Mouse (Mus musculus): Measurements from ENCODE around the gene Dhx32. TPM values are rescaled to one million over a fixed set of nuclear protein-coding genes. Genes with fewer than 3 reads are reported as not detected.

Dhx32 gene
- polyA plus RNA-seq, 1 experiment: 29.8 TPM

GRCm38 (mm10) chr7:133805614-133806175, 23.2 kb upstream of the Dhx32 start:
- 47% methylated on average over 7 of the region's 7 CpGs for WGBS
- Histone ChIP-seq H3K4me3 (ENCODE audit: low read depth, low read length) (no peak overlapping the region), H3K4me1 (ENCODE audit: control insufficient read depth, insufficient read depth, insufficient read length, low read length) (no peaks in the 10 kb centered on the region), H3K36me3 (ENCODE audit: control insufficient read depth, insufficient read depth, low read length) (no peaks in the 10 kb centered on the region), H3K27me3 (ENCODE audit: control insufficient read depth, insufficient read depth, low read length) (no peaks in the 10 kb centered on the region), H3K27ac (ENCODE audit: insufficient read depth, low read depth, low read length) (no peak overlapping the region)
- TF ChIP-seq POLR2A (IDR thresholded peaks at IDR 0.05; ENCODE audit: low read depth, low read length): no peak
- TF ChIP-seq CTCF (IDR thresholded peaks at IDR 0.05; ENCODE audit: extremely low read depth, insufficient read length, insufficient replicate concordance, low read depth, low read length): peak; percentile 72; the same call in 1 of the 2 replicates

- no peak overlapping the region for H3K27ac ChIP-seq (ENCODE audit: insufficient read depth, low read depth, low read length)
- H3K36me3 ChIP-seq (ENCODE audit: control insufficient read depth, insufficient read depth, low read length): no peaks in the 10 kb centered on the region
- 10% methylated on average over 6 of the region's 6 CpGs for WGBS
- TF ChIP-seq CTCF (IDR thresholded peaks at IDR 0.05; ENCODE audit: extremely low read depth, insufficient read length, insufficient replicate concordance, low read depth, low read length) (no peak), POLR2A (IDR thresholded peaks at IDR 0.05; ENCODE audit: low read depth, low read length) (no peak)
- H3K4me1 ChIP-seq (ENCODE audit: control insufficient read depth, insufficient read depth, insufficient read length, low read length): no peaks in the 10 kb centered on the region
- no peak overlapping the region for H3K4me3 ChIP-seq (ENCODE audit: low read depth, low read length)
- no peaks in the 10 kb centered on the region for H3K27me3 ChIP-seq (ENCODE audit: control insufficient read depth, insufficient read depth, low read length)
Observed at GRCm38 (mm10) chr7:133801823-133802222, 19.3 kb upstream of the Dhx32 start.

GRCm38 (mm10) chr7:133799928-133800327, 17.4 kb upstream of the Dhx32 start:
- 77% methylated on average over 5 of the region's 5 CpGs for WGBS
- H3K27me3 ChIP-seq (ENCODE audit: control insufficient read depth, insufficient read depth, low read length): no peaks in the 10 kb centered on the region
- no peaks in the 10 kb centered on the region for H3K36me3 ChIP-seq (ENCODE audit: control insufficient read depth, insufficient read depth, low read length)
- H3K4me3 ChIP-seq (ENCODE audit: low read depth, low read length): no peak overlapping the region
- TF ChIP-seq CTCF (IDR thresholded peaks at IDR 0.05; ENCODE audit: extremely low read depth, insufficient read length, insufficient replicate concordance, low read depth, low read length) (no peak), POLR2A (IDR thresholded peaks at IDR 0.05; ENCODE audit: low read depth, low read length) (no peak)
- H3K4me1 ChIP-seq (ENCODE audit: control insufficient read depth, insufficient read depth, insufficient read length, low read length): no peaks in the 10 kb centered on the region; the same call in 1 of the 2 replicates
- no peak overlapping the region for H3K27ac ChIP-seq (ENCODE audit: insufficient read depth, low read depth, low read length)

- H3K27ac ChIP-seq (ENCODE audit: insufficient read depth, low read depth, low read length): 0 out of 2 replicates have a peak overlapping the region, but pooled peaks have one; percentile 17
- 40% methylated on average over 2 of the region's 2 CpGs for WGBS
- H3K27me3 ChIP-seq (ENCODE audit: control insufficient read depth, insufficient read depth, low read length): no peaks in the 10 kb centered on the region
- H3K4me1 ChIP-seq (ENCODE audit: control insufficient read depth, insufficient read depth, insufficient read length, low read length): peaks cover 11% of the 10 kb centered on the region
- TF ChIP-seq CTCF (IDR thresholded peaks at IDR 0.05; ENCODE audit: extremely low read depth, insufficient read length, insufficient replicate concordance, low read depth, low read length) (no peak), POLR2A (IDR thresholded peaks at IDR 0.05; ENCODE audit: low read depth, low read length) (no peak)
- H3K36me3 ChIP-seq (ENCODE audit: control insufficient read depth, insufficient read depth, low read length): no peaks in the 10 kb centered on the region
- no peak overlapping the region for H3K4me3 ChIP-seq (ENCODE audit: low read depth, low read length)
Observed at GRCm38 (mm10) chr7:133794720-133795119, 12.2 kb upstream of the Dhx32 start.

- Histone ChIP-seq H3K27ac (ENCODE audit: insufficient read depth, low read depth, low read length) (peak overlapping the region; percentile 11; the same call in 1 of the 2 replicates), H3K36me3 (ENCODE audit: control insufficient read depth, insufficient read depth, low read length) (no peaks in the 10 kb centered on the region), H3K4me1 (ENCODE audit: control insufficient read depth, insufficient read depth, insufficient read length, low read length) (peaks cover 11% of the 10 kb centered on the region), H3K27me3 (ENCODE audit: control insufficient read depth, insufficient read depth, low read length) (no peaks in the 10 kb centered on the region), H3K4me3 (ENCODE audit: low read depth, low read length) (no peak overlapping the region)
- WGBS: 19% methylated on average over 10 of the region's 10 CpGs
- TF ChIP-seq POLR2A (IDR thresholded peaks at IDR 0.05; ENCODE audit: low read depth, low read length): no peak
- TF ChIP-seq CTCF (IDR thresholded peaks at IDR 0.05; ENCODE audit: extremely low read depth, insufficient read length, insufficient replicate concordance, low read depth, low read length): no peak
Observed at GRCm38 (mm10) chr7:133793248-133794131, 11.0 kb upstream of the Dhx32 start.

GRCm38 (mm10) chr7:133792771-133793170, 10.2 kb upstream of the Dhx32 start:
- Histone ChIP-seq H3K4me1 (ENCODE audit: control insufficient read depth, insufficient read depth, insufficient read length, low read length) (peaks cover 11% of the 10 kb centered on the region), H3K27ac (ENCODE audit: insufficient read depth, low read depth, low read length) (no peak overlapping the region), H3K36me3 (ENCODE audit: control insufficient read depth, insufficient read depth, low read length) (no peaks in the 10 kb centered on the region), H3K27me3 (ENCODE audit: control insufficient read depth, insufficient read depth, low read length) (no peaks in the 10 kb centered on the region), H3K4me3 (ENCODE audit: low read depth, low read length) (no peak overlapping the region)
- whole genome bisulfite sequencing: 27% methylated on average over 1 of the region's 1 CpGs
- no peak for TF ChIP-seq POLR2A (IDR thresholded peaks at IDR 0.05; ENCODE audit: low read depth, low read length)
- TF ChIP-seq CTCF (IDR thresholded peaks at IDR 0.05; ENCODE audit: extremely low read depth, insufficient read length, insufficient replicate concordance, low read depth, low read length): no peak

GRCm38 (mm10) chr7:133790608-133791229, 8.2 kb upstream of the Dhx32 start:
- H3K36me3 ChIP-seq (ENCODE audit: control insufficient read depth, insufficient read depth, low read length): no peaks in the 10 kb centered on the region
- 90% methylated on average over 4 of the region's 4 CpGs for WGBS
- TF ChIP-seq POLR2A (IDR thresholded peaks at IDR 0.05; ENCODE audit: low read depth, low read length) (no peak), CTCF (IDR thresholded peaks at IDR 0.05; ENCODE audit: extremely low read depth, insufficient read length, insufficient replicate concordance, low read depth, low read length) (no peak)
- no peak overlapping the region for H3K27ac ChIP-seq (ENCODE audit: insufficient read depth, low read depth, low read length)
- H3K4me1 ChIP-seq (ENCODE audit: control insufficient read depth, insufficient read depth, insufficient read length, low read length): peaks cover 11% of the 10 kb centered on the region
- no peak overlapping the region for H3K4me3 ChIP-seq (ENCODE audit: low read depth, low read length)
- H3K27me3 ChIP-seq (ENCODE audit: control insufficient read depth, insufficient read depth, low read length): no peaks in the 10 kb centered on the region
